Mouse (Mus musculus) c-Kit-positive CD71-positive TER-119-positive erythroid progenitor cells, embryonic 14.5 days (primary cell): ENCODE measurements at regions not wholly inside any gene's neighbourhood (a gene's known extent, or its start where the extent isn't known, plus 50 kb on each side); places are given as distances from the start of the nearest gene placed in this dataset.

Experiments used
- DNase-seq: peaks from one replicate; pipeline ENCODE4 v3.0.0-alpha.2; 2013; ENCODE audit warnings: low spot score

DNA sequence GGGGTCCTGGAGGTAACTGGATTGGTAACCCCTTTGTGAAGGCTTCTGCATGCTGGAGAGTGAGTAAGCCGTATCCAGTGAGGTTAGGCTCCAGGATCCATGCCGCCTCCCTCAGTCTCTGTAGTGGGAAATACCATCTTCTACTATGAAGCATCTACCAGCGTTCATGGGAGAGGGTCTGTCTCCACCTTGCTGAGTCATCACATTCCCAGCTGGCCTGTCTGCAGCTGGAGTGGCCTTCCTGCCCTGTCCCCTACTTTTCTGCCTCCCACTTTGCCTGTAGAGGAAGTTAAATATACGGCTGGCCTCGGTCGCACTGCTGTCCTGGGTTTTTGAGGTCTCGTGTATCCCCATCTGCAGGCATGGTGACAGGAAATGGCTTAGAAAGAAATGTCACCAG lies 78.0 kb upstream of the Sec14l1 start:
- no peak for DNase-seq

DNA sequence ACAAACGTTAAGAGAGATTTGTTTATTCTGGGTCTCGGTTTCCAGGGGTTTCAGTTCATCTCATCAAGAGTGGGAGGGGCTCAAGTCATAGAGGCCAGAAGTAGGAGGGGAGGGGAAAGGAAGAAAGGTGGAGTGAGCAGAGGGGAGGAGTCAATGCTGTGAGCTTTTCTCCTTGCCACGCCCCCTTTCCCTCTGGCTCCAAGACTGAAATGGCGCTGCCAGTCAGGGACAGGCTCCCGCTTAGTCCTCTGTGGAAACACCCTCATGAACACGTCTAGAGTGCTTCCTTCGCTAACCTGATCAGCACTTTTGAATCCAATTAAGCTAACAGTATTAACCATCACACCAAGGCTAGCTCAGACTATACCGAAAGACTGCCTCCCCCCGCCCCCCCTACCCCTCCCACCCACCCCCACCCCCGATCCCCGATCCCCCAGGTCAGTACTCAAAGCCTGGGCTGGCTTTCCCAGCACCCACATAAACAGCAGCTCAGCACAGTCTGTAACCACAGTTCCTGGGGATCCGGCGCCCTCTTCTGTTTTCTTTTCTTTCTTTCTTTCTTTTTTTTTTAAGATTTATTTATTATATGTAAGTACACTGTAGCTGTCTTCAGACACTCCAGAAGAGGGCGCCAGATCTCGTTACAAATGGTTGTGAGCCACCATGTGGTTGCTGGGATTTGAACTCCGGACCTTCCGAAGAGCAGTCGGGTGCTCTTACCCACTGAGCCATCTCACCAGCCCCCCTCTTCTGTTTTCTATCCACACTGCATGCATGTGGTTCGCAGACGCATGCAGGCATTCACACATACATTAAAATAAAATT lies 76.5 kb upstream of the Sec14l1 start:
- DNase-seq: no peak

DNA sequence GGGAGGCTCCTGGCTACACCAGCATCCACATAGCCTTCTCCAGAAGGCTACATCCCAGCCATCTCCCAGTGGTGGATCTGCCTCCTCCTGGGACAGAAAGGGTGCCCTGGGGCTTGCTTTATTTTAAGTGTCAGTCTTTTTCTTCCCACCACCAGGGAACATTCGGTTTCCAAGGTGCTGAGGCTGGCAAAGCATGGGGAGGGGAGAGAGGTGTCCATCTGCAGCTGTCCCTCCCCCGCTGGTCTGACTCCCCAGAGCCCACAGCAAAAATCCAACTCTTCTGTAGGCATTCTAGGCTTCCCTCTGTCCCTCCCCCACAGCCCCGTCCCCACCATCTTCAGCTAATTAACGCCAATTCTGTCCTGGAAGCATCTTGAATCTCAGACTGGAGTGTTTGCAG lies 74.1 kb upstream of the Sec14l1 start:
- no peak for DNase-seq

DNA sequence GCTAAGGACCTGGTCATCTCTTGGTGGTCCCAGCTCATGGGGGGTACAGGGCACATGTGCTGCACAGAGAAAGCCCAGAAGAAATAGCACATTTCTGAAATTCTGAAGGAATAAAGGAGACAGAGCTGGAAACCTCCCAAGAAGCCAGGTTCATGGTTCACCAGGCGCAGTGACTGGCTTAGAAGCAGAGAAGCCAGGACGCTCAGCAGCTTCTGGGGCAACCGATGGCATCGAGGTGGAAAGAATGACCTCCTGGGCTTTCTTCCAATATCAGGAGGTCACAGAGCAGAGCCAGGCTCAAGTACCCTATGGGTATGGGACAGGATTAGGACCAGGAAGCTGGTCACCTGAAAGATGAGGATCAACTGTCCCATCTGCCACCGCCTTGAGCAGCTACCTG lies 72.6 kb upstream of the Sec14l1 start:
- no peak for DNase-seq

DNA sequence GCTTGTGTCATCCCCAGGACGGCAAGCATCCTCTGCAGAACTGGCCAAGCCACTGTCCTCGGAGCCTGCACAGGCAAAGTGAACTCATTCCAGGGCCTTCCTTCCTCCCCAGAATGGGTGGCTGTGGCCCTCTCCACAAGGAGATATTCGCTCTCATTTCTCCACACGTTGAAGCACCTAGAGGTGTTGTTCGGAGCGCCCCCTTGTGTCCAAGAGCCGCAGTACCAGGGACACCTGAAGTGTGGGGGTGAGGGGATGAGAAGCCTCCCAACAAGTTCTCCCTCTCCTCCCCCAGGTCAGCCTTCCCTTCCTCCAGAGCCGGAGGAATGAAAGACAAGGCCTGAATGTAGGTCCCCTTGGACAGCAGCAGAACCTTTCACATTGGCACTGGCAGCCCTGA lies 71.4 kb upstream of the Sec14l1 start:
- peak; percentile 53 for DNase-seq

DNA sequence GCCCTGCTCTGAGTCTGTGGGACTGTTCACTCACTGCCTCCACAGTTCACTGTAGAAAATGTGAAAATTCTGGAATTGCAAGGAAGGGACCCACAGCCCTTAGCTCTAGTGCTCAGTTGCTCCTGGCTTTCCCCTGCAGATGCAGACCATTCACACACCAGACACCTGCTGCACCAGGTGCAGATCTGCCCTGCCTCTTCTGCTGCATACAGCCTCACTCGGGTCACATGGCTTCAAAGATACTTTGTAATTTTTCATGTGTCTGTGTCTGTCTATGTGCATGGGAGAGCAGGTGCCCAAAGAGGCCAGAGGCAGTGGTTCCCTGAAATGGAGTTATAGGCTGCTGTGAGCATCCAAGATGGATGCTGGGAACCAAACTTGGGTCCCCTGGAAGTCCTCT lies 70.2 kb upstream of the Sec14l1 start:
- no peak for DNase-seq

DNA sequence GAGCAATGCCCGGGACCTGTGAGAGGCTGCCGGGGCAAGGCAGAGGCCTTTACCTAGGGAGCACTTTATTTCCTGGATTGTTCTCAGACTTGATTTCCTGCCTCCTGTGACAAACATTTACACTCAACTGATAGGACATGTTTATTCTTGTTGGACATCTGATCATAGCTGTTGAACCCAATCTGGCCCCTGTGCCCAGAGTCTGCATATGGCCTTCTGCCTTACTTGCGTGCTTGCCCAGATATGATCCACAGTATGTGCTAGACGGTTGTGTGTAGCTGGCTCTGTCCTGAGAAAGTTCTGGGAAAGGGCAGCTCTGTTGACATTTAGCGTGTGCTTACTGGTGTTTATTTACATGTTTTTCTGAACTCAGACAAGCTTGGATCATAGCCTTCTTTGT lies 68.3 kb upstream of the Sec14l1 start:
- DNase-seq: no peak

DNA sequence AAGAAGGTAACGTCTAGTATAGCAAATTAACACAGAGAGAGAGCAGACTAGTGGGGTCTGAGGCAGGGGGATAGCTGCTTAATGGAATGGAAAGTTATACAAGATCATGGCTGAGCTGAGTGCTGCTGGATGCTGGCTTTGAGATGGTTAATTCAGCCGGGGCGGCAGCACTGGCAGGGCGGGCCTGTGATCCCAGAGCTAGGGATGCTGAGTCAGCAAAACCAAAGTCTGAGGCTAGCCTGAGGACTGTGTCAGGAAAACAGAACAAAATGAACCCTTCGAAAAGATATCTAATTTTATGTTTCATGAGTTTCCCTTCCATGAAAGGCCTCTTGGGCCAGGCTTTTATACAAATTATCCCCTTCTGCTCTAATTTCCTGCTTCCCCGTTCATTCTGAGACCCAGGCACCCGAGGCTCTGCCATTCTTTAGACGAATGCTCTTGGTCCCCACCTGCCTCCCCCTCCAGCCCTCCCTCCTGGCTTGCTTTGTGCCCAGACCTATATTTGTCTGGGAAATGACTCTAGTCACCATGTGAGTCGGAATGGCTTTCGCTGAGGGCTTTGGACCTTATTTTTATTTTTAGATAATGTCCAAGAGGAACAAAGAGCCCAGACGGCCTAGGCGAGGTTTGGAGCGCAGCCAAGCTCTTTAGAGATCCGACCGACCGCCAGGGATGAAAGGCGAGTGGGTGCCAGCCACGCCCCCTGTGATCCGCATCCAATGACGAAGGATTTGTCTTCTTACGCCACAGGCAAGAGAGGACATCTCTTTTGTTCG lies 67.6 kb upstream of the Sec14l1 start:
- no peak for DNase-seq

DNA sequence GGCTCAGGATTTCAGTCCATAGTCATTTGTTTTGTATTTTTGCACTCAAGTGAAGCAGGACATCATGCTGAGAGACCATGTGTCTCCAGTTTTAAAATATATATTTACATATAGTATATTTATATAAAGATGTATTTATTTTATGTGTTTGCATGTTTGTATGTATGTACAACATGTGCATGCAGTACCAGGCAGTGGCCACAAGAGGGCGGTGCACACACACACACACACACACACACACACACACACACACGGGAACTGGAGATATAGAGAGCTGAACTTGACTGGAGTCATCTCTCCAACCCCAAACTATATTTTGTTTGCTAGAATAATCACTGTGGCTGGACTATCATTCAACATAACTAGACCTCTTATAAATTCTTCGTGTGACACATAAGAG lies 66.1 kb upstream of the Sec14l1 start:
- DNase-seq: no peak

DNA sequence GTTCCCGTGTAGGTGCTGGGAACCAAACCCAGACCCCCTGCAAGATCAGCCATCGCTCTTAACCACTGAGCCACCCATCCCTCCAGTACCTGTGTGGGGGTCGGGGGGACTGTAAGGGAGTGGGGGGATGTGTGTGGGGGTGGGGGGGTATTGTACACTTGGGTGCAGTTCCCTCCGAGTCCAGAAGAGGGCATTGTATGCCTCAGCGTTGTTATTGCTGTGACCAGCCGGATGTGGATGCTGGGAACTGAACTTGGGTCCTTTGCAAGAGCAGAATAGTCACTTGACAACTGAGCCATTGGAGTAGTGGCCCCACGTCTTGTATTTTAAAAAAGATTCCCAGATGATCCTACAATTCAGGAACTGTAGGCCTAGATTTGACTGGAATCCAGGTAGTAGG lies 64.2 kb upstream of the Sec14l1 start:
- no peak for DNase-seq

DNA sequence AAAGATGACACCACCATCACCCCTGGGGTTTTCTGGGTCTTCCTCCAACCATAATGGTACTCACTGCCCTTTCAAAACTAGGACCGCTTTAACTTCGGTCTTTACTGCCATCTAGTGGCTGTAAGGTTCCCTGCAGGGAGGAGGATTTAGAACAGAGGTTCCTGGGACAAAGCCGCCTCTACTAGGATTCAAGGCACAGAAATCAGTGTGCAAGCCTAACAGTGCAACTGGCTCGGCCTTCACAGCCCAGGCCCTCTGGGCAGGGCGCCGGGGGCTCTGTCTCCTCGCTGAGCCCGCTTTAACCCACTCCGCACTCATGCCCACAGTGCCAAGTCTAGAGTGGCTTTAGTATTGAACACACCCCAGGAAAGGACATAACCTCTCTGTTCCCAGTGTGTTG lies 58.0 kb upstream of the Sec14l1 start:
- DNase-seq: peak; percentile 54

DNA sequence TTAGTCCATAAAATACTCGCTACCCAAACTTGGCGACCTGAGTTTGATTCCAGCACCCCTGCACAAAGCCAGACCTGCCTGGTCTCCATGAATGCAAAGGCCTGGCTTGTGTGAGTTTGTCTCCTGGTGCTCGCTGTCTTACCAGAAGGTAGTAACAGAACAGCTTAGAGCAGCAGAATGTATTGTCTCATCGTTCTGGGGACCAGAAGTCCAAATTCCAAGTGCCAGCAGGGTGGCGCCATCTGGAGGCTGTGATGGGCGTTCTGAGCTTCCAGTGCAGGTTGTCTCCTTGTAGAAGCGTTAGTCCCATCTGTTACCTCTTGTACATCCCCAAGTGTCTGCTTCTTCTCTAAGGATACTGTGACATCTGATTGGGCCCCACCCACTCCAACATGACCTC lies 57.5 kb upstream of the Sec14l1 start:
- no peak for DNase-seq

DNA sequence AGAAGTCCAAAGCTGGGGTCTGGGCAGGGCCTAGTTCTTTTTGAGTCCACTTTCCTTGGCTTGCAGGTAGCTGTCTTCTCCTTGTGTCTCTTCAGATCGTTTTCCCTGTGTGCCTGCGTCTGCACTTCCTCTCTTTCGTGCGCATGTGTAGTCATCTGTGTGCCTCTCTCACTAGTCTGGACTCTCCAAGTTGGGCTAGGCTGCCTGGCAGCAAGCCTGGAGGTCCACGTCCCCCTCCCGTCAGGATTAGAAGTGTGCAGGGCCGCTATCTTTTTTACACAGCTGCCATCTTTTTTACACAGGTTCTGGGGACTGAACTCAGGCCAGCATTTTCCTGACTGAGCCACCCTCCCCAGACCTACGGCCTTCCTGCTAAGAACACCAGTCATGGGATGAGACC lies 55.8 kb upstream of the Sec14l1 start:
- no peak for DNase-seq

DNA sequence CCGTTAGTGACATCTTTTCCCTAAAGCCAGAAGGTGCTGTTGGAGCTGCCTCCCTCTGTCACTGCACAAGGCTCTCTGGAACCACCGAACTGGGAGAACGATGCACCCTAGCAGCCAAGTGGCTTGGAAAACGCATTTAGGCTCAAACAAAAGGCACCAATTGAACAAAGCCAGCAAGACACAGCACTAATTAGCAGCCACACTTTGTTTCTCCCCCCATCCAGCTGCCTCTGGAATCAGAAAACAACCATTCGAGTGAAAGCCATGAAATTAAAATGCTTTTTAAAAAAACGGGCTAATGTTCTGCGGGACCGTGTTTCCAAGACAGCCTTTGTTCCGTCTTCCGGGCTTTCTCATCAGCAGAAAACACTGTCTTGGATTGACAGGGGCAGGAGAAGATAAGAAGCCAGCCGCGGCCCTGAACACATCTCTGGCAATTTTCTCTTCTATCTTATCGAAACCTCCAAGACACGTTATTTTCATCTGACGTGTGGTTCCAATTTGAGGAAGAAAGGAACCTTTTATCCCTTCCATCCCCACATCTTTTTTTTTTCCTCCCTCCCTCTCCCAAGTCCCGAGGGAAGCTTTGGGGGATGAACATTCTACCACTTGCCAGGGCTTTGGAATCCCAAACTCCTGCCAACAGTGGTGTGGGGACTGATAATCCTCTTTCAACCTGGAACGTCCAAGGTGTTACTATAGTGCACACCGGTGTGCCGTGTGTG lies 54.8 kb upstream of the Sec14l1 start:
- peak; percentile 54 for DNase-seq

DNA sequence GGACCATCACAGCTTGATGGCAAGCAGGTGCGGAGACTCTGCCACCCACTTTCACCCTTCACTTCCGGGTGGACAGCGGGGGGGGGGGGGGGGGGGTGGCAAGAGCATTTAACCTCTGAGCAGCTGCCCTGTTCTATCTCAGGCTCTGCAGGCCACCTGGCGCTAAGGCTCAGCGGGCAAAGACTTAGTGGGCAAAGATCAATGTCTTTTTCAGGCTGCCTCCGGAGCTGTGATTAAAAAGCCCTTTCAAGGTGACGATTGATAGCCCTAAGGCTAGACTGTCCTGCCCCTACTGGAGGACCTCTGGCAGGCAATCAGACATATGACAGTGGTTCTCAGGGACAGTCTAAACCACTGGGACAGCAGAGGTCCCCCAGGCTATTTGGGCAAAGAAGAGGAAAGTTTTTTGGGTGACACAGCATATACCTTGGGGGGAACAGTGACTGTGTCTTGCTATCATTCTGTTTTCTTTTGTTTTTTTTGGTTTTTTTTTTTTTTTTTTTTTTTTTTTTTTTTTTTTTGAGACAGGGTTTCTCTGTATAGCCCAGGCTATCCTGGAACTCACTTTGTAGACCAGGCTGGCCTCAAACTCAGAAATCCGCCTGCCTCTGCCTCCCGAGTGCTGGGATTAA lies 54.1 kb upstream of the Sec14l1 start:
- no peak for DNase-seq

DNA sequence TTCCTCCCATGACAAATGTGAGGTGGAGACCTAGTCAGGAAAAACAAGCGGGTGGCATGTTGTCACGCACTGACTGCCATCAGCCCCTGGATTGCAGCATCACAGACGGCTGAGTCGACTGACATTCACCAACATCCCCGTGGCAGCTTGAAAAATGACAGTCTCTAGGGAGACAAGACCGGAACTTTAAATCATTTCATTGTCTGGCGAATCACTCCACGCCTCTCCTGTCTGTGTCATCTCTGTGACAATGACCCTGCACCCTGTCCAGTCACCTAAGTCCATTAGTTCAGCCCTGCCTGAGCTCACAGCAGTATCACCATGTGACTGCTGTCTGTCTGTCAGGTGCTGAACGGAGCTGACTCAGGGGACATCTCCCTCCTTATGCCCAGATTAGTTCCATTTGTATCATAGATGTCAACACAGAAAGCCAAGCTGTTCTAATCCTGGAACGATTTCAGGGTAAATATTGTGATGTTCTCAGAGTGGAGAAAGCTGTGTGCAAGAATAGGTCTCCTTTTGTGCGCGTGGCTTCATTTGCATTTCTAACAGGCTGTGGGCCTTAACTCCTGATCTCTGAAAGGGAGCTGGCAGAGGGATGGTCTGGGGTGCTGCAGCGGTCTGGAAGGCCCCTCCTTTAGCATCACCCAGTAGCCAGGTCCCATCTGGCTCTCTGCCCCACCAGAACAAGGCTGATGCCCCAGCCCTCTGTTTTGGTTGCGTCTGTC lies 52.0 kb upstream of the Sec14l1 start:
- no peak for DNase-seq
